Mouse (Mus musculus) midbrain, embryonic 13.5 days (tissue): ENCODE results near the gene Naglu. TPM values are rescaled to one million over a fixed set of nuclear protein-coding genes. Genes with fewer than 3 reads are reported as not detected.

ENCODE experiments used
- ATAC-seq: fragments of 200-750 bp; cut with Nextera tagmentation; 2 replicates; pipeline ENCODE4 v1.8.0; 2017; ENCODE audit warnings: mild to moderate bottlenecking, moderate TSS enrichment, moderate library complexity
- H3K27ac ChIP-seq: fragments of 300-500 bp; sonication (generic); 2 replicates; pipeline ENCODE4 v1.5.1; 2015; ENCODE audit warnings: inconsistent platforms, mild to moderate bottlenecking, moderate library complexity
- H3K27me3 ChIP-seq: fragments of 300-500 bp; sonication (generic); 2 replicates; pipeline ENCODE4 v1.6.1; 2015; ENCODE audit warnings: mild to moderate bottlenecking, inconsistent platforms
- H3K36me3 ChIP-seq: fragments of 300-500 bp; sonication (generic); 2 replicates; pipeline ENCODE4 v1.6.1; 2015; ENCODE audit warnings: mild to moderate bottlenecking, inconsistent platforms
- H3K4me1 ChIP-seq: fragments of 300-500 bp; sonication (generic); replicated peaks from 2 replicates; pipeline ENCODE4 v1.6.1; 2015; ENCODE audit warnings: inconsistent platforms
- H3K4me2 ChIP-seq: fragments of 300-500 bp; sonication (generic); replicated peaks from 2 replicates; pipeline ENCODE4 v1.6.1; 2015; ENCODE audit warnings: moderate library complexity, mild to moderate bottlenecking, inconsistent platforms
- H3K4me3 ChIP-seq: fragments of 300-500 bp; sonication (generic); replicated peaks from 2 replicates; pipeline ENCODE4 v1.5.1; 2015; ENCODE audit warnings: mild to moderate bottlenecking, inconsistent platforms
- H3K9ac ChIP-seq: fragments of 300-500 bp; sonication (generic); replicated peaks from 2 replicates; pipeline ENCODE4 v1.6.1; 2015; ENCODE audit warnings: mild to moderate bottlenecking, inconsistent platforms
- H3K9me3 ChIP-seq: fragments of 300-500 bp; sonication (generic); 2 replicates; pipeline ENCODE4 v1.6.1; 2016; ENCODE audit warnings: mild to moderate bottlenecking, inconsistent platforms
- WGBS: fragments of 180-500 bp; shearing (Covaris S2); methylation state at CpG from one replicate; pipeline ENCODE4 v1.1.7; 2015; 5-methylcytosine and 5-hydroxymethylcytosine counted together
- polyA plus RNA-seq: library from polyadenylated mRNA; unstranded; fragments of >200 nt; fragmentation: Nextera tagmentation; extraction: Ambion mirVana; gene quantifications from 2 replicates; pipeline ENCODE4 v1.2.1, GENCODE M21; 2015

Gene Naglu
- polyA plus RNA-seq, 1 experiment from 2014 or later: 9.7 TPM

DNA sequence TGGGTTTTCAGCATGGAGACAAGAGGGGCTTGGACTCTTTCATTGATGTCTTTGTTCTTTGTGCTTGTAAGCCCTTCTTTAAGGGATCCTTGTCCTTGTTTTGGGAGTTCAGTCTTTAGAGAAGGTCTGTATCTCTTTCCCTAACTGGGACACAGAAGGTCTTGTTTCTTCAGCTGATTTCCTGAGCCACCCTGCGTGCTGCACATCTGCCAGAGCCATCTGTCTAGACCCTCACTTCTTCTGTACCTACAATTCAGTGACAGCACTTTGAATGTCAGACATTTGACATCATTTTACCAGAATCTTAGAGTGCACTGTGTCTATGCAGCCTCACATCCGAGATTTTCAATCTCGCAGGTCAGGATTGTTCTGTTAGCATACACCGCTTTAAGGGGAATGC lies 24.0 kb upstream of the Naglu start:
- Histone ChIP-seq H3K4me3 (no peak overlapping the region), H3K9ac (no peak overlapping the region), H3K4me2 (no peak overlapping the region), H3K9me3 (no peaks in the 10 kb centered on the region), H3K27me3 (no peaks in the 10 kb centered on the region), H3K27ac (no peak overlapping the region), H3K36me3 (peaks cover 98% of the 10 kb centered on the region), H3K4me1 (no peaks in the 10 kb centered on the region)
- WGBS: 92% methylated on average over 4 of the region's 4 CpGs
- no peak for ATAC-seq

DNA sequence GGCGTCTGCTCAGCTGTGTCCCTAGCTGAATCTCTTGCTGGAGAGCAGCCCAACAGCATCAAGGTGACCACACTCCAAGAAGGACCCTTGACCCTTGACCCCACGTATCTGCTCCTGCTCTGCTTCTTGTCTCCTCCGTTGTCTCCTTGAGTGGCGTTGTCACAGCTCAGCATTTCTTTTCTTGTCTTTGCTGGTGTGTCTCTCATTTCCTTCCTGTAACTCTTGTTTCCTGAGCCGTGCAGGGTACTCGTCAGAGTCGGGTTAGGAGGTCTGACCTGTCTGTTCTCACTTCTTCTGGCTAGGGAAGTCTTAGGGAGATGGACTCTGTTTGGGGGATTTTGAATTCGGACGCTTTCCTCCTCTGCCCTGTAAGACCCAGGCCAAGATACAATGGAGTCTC lies 23.4 kb upstream of the Naglu start:
- 69% methylated on average over 9 of the region's 9 CpGs for WGBS
- Histone ChIP-seq H3K27me3 (no peaks in the 10 kb centered on the region), H3K9me3 (no peaks in the 10 kb centered on the region), H3K4me2 (no peak overlapping the region), H3K27ac (no peak overlapping the region), H3K9ac (no peak overlapping the region), H3K4me3 (no peak overlapping the region), H3K4me1 (no peaks in the 10 kb centered on the region), H3K36me3 (peaks cover 98% of the 10 kb centered on the region)
- no peak for ATAC-seq

DNA sequence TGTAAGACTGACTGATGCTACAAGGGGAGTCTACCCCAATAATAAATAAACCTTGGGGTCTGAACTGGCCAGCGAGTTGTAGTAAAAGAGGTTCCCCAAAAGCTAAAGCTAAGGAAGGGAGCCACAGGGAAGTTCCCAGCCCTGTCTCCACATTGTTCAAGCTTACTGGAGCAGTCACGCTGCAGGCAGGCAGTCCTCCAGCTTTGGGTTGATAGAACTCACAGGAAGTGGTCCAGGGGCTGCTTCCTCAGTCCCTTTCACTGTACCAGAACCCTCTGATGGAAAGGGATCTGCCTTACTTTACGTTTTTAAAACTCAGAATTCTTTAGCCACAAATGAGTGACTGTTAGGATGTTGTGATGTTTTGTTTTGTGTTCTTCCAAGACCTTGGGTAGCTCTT lies 22.3 kb upstream of the Naglu start:
- Histone ChIP-seq H3K4me1 (no peaks in the 10 kb centered on the region), H3K36me3 (peaks cover 98% of the 10 kb centered on the region), H3K9ac (no peak overlapping the region), H3K4me3 (no peak overlapping the region), H3K27me3 (no peaks in the 10 kb centered on the region), H3K27ac (no peak overlapping the region), H3K4me2 (no peak overlapping the region), H3K9me3 (no peaks in the 10 kb centered on the region)
- ATAC-seq: no peak
- 87% methylated on average over 3 of the region's 3 CpGs for WGBS

DNA sequence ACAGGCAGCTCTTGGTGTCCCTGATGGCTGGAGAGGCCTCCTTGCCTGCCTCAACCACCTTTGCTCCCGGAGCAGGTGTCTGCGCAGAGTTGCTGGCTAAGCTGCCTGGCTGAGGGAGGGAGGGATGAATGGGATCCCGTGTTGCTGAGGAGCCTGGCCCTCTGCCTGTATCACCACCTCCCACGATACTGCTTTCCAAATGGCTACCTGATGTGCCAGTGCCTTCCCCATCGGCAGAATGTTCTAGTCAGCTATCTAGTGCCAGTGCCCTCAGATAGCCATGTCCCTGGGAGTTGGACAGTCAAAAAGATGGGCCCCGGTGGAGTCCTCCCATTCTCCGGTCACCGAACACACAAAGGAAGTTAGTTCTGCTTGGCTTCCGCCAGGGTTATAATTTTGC lies 19.5 kb upstream of the Naglu start:
- no peak overlapping the region for H3K4me3 ChIP-seq
- WGBS: 92% methylated on average over 9 of the region's 9 CpGs
- H3K36me3 ChIP-seq: peaks cover 96% of the 10 kb centered on the region
- no peak overlapping the region for H3K27ac ChIP-seq
- no peak for ATAC-seq
- H3K4me2 ChIP-seq: no peak overlapping the region
- no peaks in the 10 kb centered on the region for H3K27me3 ChIP-seq
- H3K9ac ChIP-seq: no peak overlapping the region
- H3K4me1 ChIP-seq: no peaks in the 10 kb centered on the region
- no peaks in the 10 kb centered on the region; the same call in 1 of the 2 replicates for H3K9me3 ChIP-seq

DNA sequence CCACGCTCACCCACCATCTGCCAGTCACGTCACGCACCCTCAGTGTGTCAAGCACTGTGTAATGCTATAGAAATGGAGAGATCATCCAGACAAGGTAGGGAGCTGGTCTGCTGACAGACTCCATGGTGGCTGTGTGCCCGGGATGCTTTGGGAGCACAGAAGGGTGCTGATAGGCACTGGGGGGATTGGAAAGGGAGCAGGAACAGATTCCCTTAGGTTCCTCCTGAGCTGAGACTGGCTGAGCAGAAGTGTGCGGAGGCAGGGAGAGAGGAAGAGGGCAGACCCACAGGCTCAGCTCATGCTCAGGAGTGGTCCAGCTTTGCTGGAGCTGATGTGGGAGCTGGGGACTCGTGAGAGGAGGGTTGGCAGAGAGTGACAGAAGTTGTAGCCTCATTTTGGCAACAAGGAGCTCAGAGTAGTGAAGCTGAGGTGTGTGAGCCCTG lies 18.7 kb upstream of the Naglu start:
- no peaks in the 10 kb centered on the region; the same call in 1 of the 2 replicates for H3K9me3 ChIP-seq
- H3K36me3 ChIP-seq: peaks cover 96% of the 10 kb centered on the region
- no peaks in the 10 kb centered on the region for H3K4me1 ChIP-seq
- H3K27ac ChIP-seq: no peak overlapping the region
- WGBS: 83% methylated on average over 6 of the region's 6 CpGs
- H3K9ac ChIP-seq: no peak overlapping the region
- H3K4me2 ChIP-seq: no peak overlapping the region
- ATAC-seq: no peak
- H3K4me3 ChIP-seq: no peak overlapping the region
- H3K27me3 ChIP-seq: no peaks in the 10 kb centered on the region

DNA sequence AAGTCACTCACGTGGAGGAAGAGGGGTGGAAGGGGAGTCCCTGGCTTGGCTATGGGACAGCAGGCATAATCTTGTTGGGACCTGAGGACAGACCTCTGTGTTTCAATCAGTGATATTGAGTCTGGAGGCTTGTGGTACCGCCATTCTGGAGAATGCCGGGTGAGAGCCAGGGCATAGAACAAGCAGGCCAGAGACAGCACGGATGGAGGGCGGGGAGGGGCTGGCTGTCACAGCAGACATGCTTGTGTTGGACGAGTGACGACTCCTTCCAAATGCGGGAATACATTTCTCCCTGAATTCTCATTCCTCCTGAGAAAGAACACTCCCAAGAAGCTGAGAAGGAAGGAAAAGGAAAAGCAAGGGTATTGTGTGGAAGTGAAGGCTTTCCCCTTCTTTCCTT lies 18.2 kb upstream of the Naglu start:
- H3K36me3 ChIP-seq: peaks cover 95% of the 10 kb centered on the region
- no peaks in the 10 kb centered on the region for H3K27me3 ChIP-seq
- H3K4me3 ChIP-seq: no peak overlapping the region
- 89% methylated on average over 8 of the region's 8 CpGs for WGBS
- H3K9ac ChIP-seq: no peak overlapping the region
- ATAC-seq: no peak
- H3K9me3 ChIP-seq: no peaks in the 10 kb centered on the region; the same call in 1 of the 2 replicates
- no peak overlapping the region for H3K27ac ChIP-seq
- no peaks in the 10 kb centered on the region for H3K4me1 ChIP-seq
- H3K4me2 ChIP-seq: no peak overlapping the region

DNA sequence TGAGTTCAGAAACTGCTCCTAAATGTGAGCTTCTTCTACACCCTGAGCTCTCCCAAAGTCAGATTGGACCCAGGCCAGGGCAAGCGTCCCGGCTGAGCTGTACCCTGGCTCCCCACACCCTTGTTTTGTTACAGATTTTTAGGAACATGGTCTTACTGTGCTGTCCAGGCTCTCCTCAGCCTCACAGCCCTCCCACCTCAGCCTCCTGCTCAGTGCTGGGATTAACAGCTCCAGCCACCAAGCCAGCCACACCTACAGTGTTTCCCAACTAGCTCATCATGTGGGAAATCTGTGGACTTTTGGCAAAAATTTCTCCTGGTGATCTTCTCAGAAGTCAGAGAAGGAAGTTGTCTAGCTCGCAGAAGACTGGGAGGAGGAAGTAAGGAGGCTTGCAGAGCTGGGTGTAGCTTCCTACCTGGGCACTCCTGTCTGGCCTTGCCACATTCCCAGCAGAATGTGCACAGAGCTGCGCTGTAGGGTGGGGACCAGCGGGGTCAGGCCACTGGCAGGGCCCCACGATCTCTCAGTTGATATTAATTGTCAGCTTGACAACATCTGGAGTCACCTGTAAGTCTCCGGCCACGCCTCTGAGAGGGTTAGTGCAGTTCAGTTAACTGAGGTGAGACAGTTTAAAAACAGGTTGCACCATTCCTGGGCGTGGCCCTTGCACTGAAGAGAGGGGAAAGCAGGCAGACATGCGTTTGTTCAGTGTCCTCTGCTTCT lies 16.9 kb upstream of the Naglu start:
- H3K4me2 ChIP-seq: no peak overlapping the region
- no peak overlapping the region for H3K4me3 ChIP-seq
- no peaks in the 10 kb centered on the region for H3K27me3 ChIP-seq
- H3K27ac ChIP-seq: no peak overlapping the region
- H3K4me1 ChIP-seq: no peaks in the 10 kb centered on the region
- H3K9me3 ChIP-seq: no peaks in the 10 kb centered on the region; the same call in 1 of the 2 replicates
- ATAC-seq: no peak
- H3K9ac ChIP-seq: no peak overlapping the region
- 91% methylated on average over 10 of the region's 10 CpGs for whole genome bisulfite sequencing
- peaks cover 94% of the 10 kb centered on the region for H3K36me3 ChIP-seq

DNA sequence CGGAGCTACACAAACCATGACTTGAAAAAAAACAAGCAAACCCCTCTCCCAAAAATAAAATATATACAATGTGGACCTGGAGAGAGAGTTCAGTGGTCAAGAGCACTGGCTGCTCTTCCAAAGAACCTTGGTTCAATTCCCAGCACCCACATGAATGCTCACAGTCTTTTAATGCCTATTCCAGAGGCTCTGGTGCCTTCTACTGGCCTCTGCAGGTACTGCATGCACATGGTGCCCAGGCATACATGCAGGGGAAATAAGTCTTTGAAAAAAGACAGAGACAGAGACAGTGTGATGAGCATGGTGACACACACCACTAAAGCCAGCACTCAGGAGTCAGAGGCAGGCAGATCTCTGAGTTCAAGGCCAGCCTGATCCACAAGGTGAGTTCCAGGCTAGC lies 15.8 kb upstream of the Naglu start:
- WGBS: 100% methylated on average over 1 of the region's 1 CpGs
- H3K4me1 ChIP-seq: no peaks in the 10 kb centered on the region
- peaks cover 94% of the 10 kb centered on the region for H3K36me3 ChIP-seq
- no peak overlapping the region for H3K4me3 ChIP-seq
- H3K9me3 ChIP-seq: no peaks in the 10 kb centered on the region; the same call in 1 of the 2 replicates
- ATAC-seq: no peak
- no peaks in the 10 kb centered on the region for H3K27me3 ChIP-seq
- H3K4me2 ChIP-seq: no peak overlapping the region
- no peak overlapping the region for H3K27ac ChIP-seq
- no peak overlapping the region for H3K9ac ChIP-seq

DNA sequence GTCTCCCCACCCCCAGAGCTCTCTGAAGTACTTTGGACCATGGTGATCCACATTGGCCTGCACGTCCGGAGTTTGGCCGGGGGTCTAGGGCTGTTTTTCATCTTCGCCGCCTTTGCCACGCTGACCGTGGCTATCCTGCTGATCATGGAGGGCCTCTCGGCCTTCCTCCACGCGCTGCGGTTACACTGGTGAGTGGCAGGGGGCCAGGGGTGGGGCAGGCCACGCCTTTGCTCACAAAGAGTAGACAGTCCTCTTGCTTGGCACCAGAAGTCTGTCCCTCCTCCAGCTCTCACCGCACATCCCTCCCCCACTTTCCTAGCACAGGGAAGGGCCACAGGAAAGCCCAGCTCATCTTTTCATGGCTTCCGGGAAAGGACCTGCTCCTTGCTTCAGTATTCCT lies 14.4 kb upstream of the Naglu start:
- H3K9ac ChIP-seq: no peak overlapping the region
- H3K4me2 ChIP-seq: no peak overlapping the region
- H3K9me3 ChIP-seq: no peaks in the 10 kb centered on the region; the same call in 1 of the 2 replicates
- H3K27me3 ChIP-seq: no peaks in the 10 kb centered on the region
- H3K4me1 ChIP-seq: no peaks in the 10 kb centered on the region
- WGBS: 85% methylated on average over 14 of the region's 14 CpGs
- peaks cover 95% of the 10 kb centered on the region for H3K36me3 ChIP-seq
- ATAC-seq: no peak
- no peak overlapping the region for H3K27ac ChIP-seq
- H3K4me3 ChIP-seq: no peak overlapping the region

DNA sequence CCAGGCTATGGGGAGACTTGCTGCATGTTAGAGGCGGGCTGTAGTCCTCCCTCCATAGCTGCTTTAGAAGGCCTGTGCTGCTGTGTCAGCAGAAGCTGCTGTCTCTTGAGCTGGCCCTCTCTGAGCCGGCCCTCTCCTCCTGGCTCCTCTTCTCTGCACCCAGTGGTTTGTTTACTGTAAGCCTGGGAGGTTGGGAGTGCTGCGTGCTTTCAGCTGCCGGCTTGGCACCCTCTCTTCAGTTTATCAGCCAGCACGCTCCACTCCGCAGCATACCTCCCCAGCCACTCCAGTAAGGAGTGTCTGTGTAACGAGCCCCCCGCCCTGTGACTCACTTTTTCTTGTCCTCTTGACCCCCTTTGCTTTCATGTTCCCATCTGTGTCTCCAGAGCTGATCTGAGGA lies 12.9 kb upstream of the Naglu start:
- no peaks in the 10 kb centered on the region for H3K4me1 ChIP-seq
- no peaks in the 10 kb centered on the region; the same call in 1 of the 2 replicates for H3K9me3 ChIP-seq
- peaks cover 95% of the 10 kb centered on the region for H3K36me3 ChIP-seq
- no peaks in the 10 kb centered on the region for H3K27me3 ChIP-seq
- H3K4me2 ChIP-seq: no peak overlapping the region
- no peak overlapping the region for H3K27ac ChIP-seq
- H3K4me3 ChIP-seq: no peak overlapping the region
- no peak for ATAC-seq
- H3K9ac ChIP-seq: no peak overlapping the region
- WGBS: 57% methylated on average over 8 of the region's 8 CpGs

DNA sequence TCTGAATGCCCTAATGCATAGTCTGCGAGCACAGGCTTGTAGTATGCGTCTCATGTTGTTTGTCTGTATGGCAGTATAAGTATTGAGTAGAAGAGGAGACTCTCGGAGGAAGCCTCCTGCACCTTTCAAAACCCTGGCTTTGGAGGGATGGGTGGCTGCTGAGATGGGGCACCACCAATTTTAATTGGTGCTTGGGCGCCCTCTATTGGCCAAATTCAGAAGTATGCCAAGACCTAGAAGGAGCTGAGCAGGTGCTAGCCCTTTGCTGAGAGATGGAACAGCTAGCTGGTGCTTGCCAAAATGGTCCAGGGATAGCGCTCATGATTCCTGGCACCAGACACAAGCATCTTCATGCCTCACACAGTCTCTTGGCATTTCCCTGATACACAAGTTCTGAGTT lies 12.0 kb upstream of the Naglu start:
- H3K4me3 ChIP-seq: no peak overlapping the region
- H3K4me2 ChIP-seq: no peak overlapping the region
- peaks cover 95% of the 10 kb centered on the region for H3K36me3 ChIP-seq
- WGBS: 34% methylated on average over 5 of the region's 5 CpGs
- ATAC-seq: peak; percentile 27; the same call in 1 of the 2 replicates
- no peaks in the 10 kb centered on the region; the same call in 1 of the 2 replicates for H3K9me3 ChIP-seq
- no peak overlapping the region for H3K27ac ChIP-seq
- H3K4me1 ChIP-seq: no peaks in the 10 kb centered on the region
- H3K9ac ChIP-seq: no peak overlapping the region
- no peaks in the 10 kb centered on the region for H3K27me3 ChIP-seq

DNA sequence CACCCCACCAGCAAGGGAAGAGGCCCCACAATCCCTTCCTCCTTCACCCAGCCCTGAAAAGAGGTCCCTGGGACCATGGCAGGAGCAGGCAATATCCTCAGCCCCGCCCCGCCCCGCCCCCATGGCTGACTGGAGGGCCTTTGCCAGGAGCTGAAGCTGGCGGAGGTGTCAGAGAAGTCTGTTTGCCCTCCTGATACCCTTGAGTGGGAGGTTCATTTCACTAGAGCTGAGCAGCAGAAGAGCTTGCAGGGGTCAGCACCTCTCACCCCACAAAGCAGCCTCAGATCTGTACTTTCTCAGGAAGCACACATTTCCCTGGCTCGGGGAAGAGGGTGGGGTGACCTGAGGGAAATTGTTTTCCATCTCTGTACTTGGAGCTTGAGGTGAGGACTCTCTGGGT lies 11.1 kb upstream of the Naglu start:
- no peaks in the 10 kb centered on the region for H3K27me3 ChIP-seq
- no peak overlapping the region for H3K4me3 ChIP-seq
- no peak overlapping the region for H3K4me2 ChIP-seq
- H3K36me3 ChIP-seq: peaks cover 95% of the 10 kb centered on the region
- peak overlapping the region; percentile 19; the same call in 1 of the 2 replicates for H3K9ac ChIP-seq
- H3K27ac ChIP-seq: no peak overlapping the region
- ATAC-seq: no peak
- no peaks in the 10 kb centered on the region for H3K4me1 ChIP-seq
- WGBS: 65% methylated on average over 5 of the region's 5 CpGs
- no peaks in the 10 kb centered on the region for H3K9me3 ChIP-seq

DNA sequence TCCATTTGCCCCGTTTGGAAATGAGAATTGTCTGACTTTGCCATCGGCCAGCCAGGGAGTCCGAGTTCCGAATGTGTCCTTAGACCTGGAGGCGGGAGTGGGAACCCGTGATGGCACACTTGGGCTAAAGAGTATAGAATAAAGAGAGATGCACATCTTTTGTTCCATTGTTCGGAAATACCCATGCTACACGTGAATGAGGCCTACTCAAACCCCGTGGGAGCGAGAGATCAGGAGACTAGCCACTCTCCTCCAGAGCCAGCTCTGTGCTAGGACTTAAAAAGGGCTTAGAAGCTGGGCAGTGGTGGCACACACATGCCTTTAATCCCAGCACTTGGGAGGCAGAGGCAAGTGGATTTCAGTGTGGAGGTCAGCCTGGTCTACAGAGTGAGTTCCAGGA lies 10.3 kb upstream of the Naglu start:
- WGBS: 75% methylated on average over 10 of the region's 10 CpGs
- Histone ChIP-seq H3K36me3 (peaks cover 96% of the 10 kb centered on the region), H3K27ac (no peak overlapping the region)

More for the DNA sequence above, 10.3 kb upstream of the Naglu start:
- Histone ChIP-seq H3K9ac (no peak overlapping the region), H3K9me3 (no peaks in the 10 kb centered on the region), H3K4me2 (no peak overlapping the region), H3K27me3 (no peaks in the 10 kb centered on the region), H3K4me1 (no peaks in the 10 kb centered on the region), H3K4me3 (no peak overlapping the region)
- no peak for ATAC-seq
